Mouse (Mus musculus) right cerebral cortex, postnatal 25 days (tissue): ENCODE results near the gene Fam20a.

ENCODE experiments used
- DNase-seq: peaks from one replicate; pipeline ENCODE4 v3.0.0; 2022

Fam20a gene

GRCm38 (mm10) chr11:109715311-109715781 lies 6.7 kb downstream of the Fam20a start:
- no peak for DNase-seq

GRCm38 (mm10) chr11:109714341-109715247 lies 7.5 kb downstream of the Fam20a start:
- no peak for DNase-seq

- no peak for DNase-seq
Measured at GRCm38 (mm10) chr11:109709501-109709900, 12.6 kb downstream of the Fam20a start.

GRCm38 (mm10) chr11:109708786-109709185 lies 13.3 kb downstream of the Fam20a start:
- DNase-seq, result no peak

- no peak for DNase-seq
Measured at GRCm38 (mm10) chr11:109707442-109707841, 14.6 kb downstream of the Fam20a start.

- DNase-seq, result no peak
Measured at GRCm38 (mm10) chr11:109706586-109706985, 15.5 kb downstream of the Fam20a start.

- DNase-seq, result no peak
Measured at GRCm38 (mm10) chr11:109706055-109706412, 16.0 kb downstream of the Fam20a start.

GRCm38 (mm10) chr11:109705336-109706054 lies 16.6 kb downstream of the Fam20a start:
- DNase-seq, result no peak

- no peak for DNase-seq
Measured at GRCm38 (mm10) chr11:109704311-109705205, 17.5 kb downstream of the Fam20a start.

GRCm38 (mm10) chr11:109703845-109704244 lies 18.2 kb downstream of the Fam20a start:
- no peak for DNase-seq

GRCm38 (mm10) chr11:109702031-109702815 lies 19.9 kb downstream of the Fam20a start:
- no peak for DNase-seq

- no peak for DNase-seq
Measured at GRCm38 (mm10) chr11:109700761-109701160, 21.3 kb downstream of the Fam20a start.

- DNase-seq, result no peak
Measured at GRCm38 (mm10) chr11:109699784-109700183, 22.3 kb downstream of the Fam20a start.

- DNase-seq, result no peak
Measured at GRCm38 (mm10) chr11:109698740-109699139, 23.3 kb downstream of the Fam20a start.

- DNase-seq, result no peak
Measured at GRCm38 (mm10) chr11:109697089-109697643, 24.9 kb downstream of the Fam20a start.

GRCm38 (mm10) chr11:109696519-109696918 lies 25.6 kb downstream of the Fam20a start:
- DNase-seq, result no peak

- no peak for DNase-seq
Measured at GRCm38 (mm10) chr11:109692737-109693136, 29.3 kb downstream of the Fam20a start.

GRCm38 (mm10) chr11:109689539-109689938 lies 32.5 kb downstream of the Fam20a start:
- DNase-seq, result no peak

GRCm38 (mm10) chr11:109682221-109682620 lies 39.9 kb downstream of the Fam20a start:
- DNase-seq, result no peak

- no peak for DNase-seq
Measured at GRCm38 (mm10) chr11:109681556-109681955, 40.5 kb downstream of the Fam20a start.

GRCm38 (mm10) chr11:109680934-109681333 lies 41.1 kb downstream of the Fam20a start:
- no peak for DNase-seq

- no peak for DNase-seq
Measured at GRCm38 (mm10) chr11:109678291-109678690, 43.8 kb downstream of the Fam20a start.
